Mouse (Mus musculus) adrenal gland, postnatal 14 days (tissue): ENCODE measurements at regions not wholly inside any gene's neighbourhood (a gene's known extent, or its start where the extent isn't known, plus 50 kb on each side); places are given as distances from the start of the nearest gene placed in this dataset.

Source experiments
- DNase-seq: peaks from one replicate; pipeline ENCODE4 v3.0.0; 2021; ENCODE audit warnings: mixed read lengths

- DNase-seq: no peak
Measured at GRCm38 (mm10) chr3:99447361-99447760, 207.2 kb downstream of the Tbx15 start.

GRCm38 (mm10) chr3:99447813-99448212 lies 207.6 kb downstream of the Tbx15 start:
- no peak for DNase-seq

GRCm38 (mm10) chr3:99459036-99459863 lies 219.1 kb downstream of the Tbx15 start:
- peak; percentile 16 for DNase-seq

- peak; percentile 13 for DNase-seq
Measured at GRCm38 (mm10) chr3:99499980-99500379, 259.8 kb downstream of the Tbx15 start.

- DNase-seq: no peak
Measured at GRCm38 (mm10) chr3:99504772-99505171, 264.6 kb downstream of the Tbx15 start.

GRCm38 (mm10) chr3:99512250-99512649 lies 272.1 kb downstream of the Tbx15 start:
- no peak for DNase-seq

GRCm38 (mm10) chr3:99512933-99513332 lies 272.8 kb downstream of the Tbx15 start:
- no peak for DNase-seq

GRCm38 (mm10) chr3:99515751-99516150 lies 275.6 kb downstream of the Tbx15 start:
- no peak for DNase-seq

- peak; percentile 3 for DNase-seq
Measured at GRCm38 (mm10) chr3:99560917-99561316, 320.7 kb downstream of the Tbx15 start.

- DNase-seq: no peak
Measured at GRCm38 (mm10) chr3:99573335-99573976, 311.8 kb upstream of the Spag17 start.

- no peak for DNase-seq
Measured at GRCm38 (mm10) chr3:99573977-99574373, 311.2 kb upstream of the Spag17 start.

- DNase-seq: no peak
Measured at GRCm38 (mm10) chr3:99602679-99603078, 282.5 kb upstream of the Spag17 start.

- no peak for DNase-seq
Measured at GRCm38 (mm10) chr3:99632309-99632708, 252.9 kb upstream of the Spag17 start.

GRCm38 (mm10) chr3:99641343-99642106 lies 243.7 kb upstream of the Spag17 start:
- DNase-seq: no peak

- no peak for DNase-seq
Measured at GRCm38 (mm10) chr3:99644910-99645309, 240.3 kb upstream of the Spag17 start.

GRCm38 (mm10) chr3:99645318-99645717 lies 239.9 kb upstream of the Spag17 start:
- no peak for DNase-seq

- no peak for DNase-seq
Measured at GRCm38 (mm10) chr3:99657617-99658016, 227.6 kb upstream of the Spag17 start.

GRCm38 (mm10) chr3:99663783-99664182 lies 221.4 kb upstream of the Spag17 start:
- DNase-seq: no peak

- DNase-seq: no peak
Measured at GRCm38 (mm10) chr3:99665363-99665762, 219.8 kb upstream of the Spag17 start.

- no peak for DNase-seq
Measured at GRCm38 (mm10) chr3:99665902-99666768, 219.1 kb upstream of the Spag17 start.

- no peak for DNase-seq
Measured at GRCm38 (mm10) chr3:99674145-99674544, 211.1 kb upstream of the Spag17 start.

- no peak for DNase-seq
Measured at GRCm38 (mm10) chr3:99709506-99709905, 175.7 kb upstream of the Spag17 start.
